Mouse (Mus musculus) heart, adult 2 months (tissue): ENCODE measurements around the gene Zfp948. TPM values are rescaled to one million over a fixed set of nuclear protein-coding genes. Genes with fewer than 3 reads are reported as not detected.

Experiments used
- DNase-seq, 2 experiments: peaks; one replicate each; pipeline ENCODE4 v3.0.0; 2021
- H3K27ac ChIP-seq: fragments of 200-600 bp; 2 replicates; pipeline ENCODE4 v1.8.1; 2022
- H3K27me3 ChIP-seq: fragments of 200-500 bp; 2 replicates; pipeline ENCODE4 v1.6.1; 2012; ENCODE audit warnings: mild to moderate bottlenecking, low read length, inconsistent platforms, mixed read lengths; ENCODE audit not compliant: control insufficient read depth, insufficient read depth
- H3K36me3 ChIP-seq: fragments of 200-500 bp; 2 replicates; pipeline ENCODE4 v1.6.1; 2012; ENCODE audit warnings: low read length, inconsistent platforms; ENCODE audit not compliant: control insufficient read depth, insufficient read depth
- H3K4me1 ChIP-seq: fragments of 200-500 bp; 2 replicates; pipeline ENCODE4 v1.6.1; 2011; ENCODE audit warnings: low read length; ENCODE audit not compliant: control insufficient read depth, insufficient read depth
- H3K4me3 ChIP-seq: fragments of 200-600 bp; 2 replicates; pipeline ENCODE4 v1.8.1; 2022
- H3K79me2 ChIP-seq: fragments of 200-500 bp; replicated peaks from 2 replicates; pipeline ENCODE4 v1.6.1; 2012; ENCODE audit warnings: mild to moderate bottlenecking, inconsistent platforms, low read length, moderate library complexity, mixed read lengths; ENCODE audit not compliant: control insufficient read depth, insufficient read depth
- H3K9ac ChIP-seq: fragments of 200-500 bp; 2 replicates; pipeline ENCODE4 v1.6.1; 2012; ENCODE audit warnings: low read depth, mild to moderate bottlenecking, control low read depth, inconsistent platforms, low read length, mixed read lengths
- CTCF ChIP-seq: fragments of 200-600 bp; IDR thresholded peaks from 2 replicates; pipeline ENCODE4 v1.8.1; 2022; ENCODE audit warnings: antibody characterized with exemption, mild to moderate bottlenecking, moderate library complexity
- EP300 ChIP-seq: fragments of 200-500 bp; IDR thresholded peaks from 2 replicates; pipeline ENCODE4 v1.6.1; 2011; ENCODE audit warnings: low read depth, low read length, control low read depth; ENCODE audit not compliant: insufficient read depth
- POLR2A ChIP-seq: fragments of 200-500 bp; IDR thresholded peaks from 2 replicates; pipeline ENCODE4 v1.6.1; 2011; ENCODE audit warnings: mild to moderate bottlenecking, low read depth, low read length, control low read depth; ENCODE audit not compliant: insufficient read depth
- WGBS: fragments of 180-500 bp; shearing (Covaris S2); methylation state at CpG from one replicate; pipeline ENCODE4 v1.1.7; 2018; 5-methylcytosine and 5-hydroxymethylcytosine counted together
- intact Hi-C: fragments of 180-260 bp; cut with DNase I; formaldehyde crosslinking; loops from one replicate; pipeline ENCODE4 v1.15.1; 2025
- long read RNA-seq: library from polyadenylated mRNA; stranded (forward); transcript quantifications from one replicate; pipeline ENCODE4 v2.0.0, GENCODE M21; 2021
- polyA plus RNA-seq: library from polyadenylated mRNA; depleted of rRNA; stranded (reverse); fragments of >200 nt; gene quantifications from 2 replicates; pipeline ENCODE4 v1.2.3, GENCODE M21; 2012; rRNA removed
- total RNA-seq, 2 experiments: library from RNA; stranded (reverse); gene quantifications; 2 replicates each; pipeline ENCODE4 v1.2.3; 2021

Zfp948 gene
- 1 to 10 TPM; 2.7 to 3.7 TPM for total RNA-seq
- 1.2 and 3.0 TPM in 2 replicates for polyA plus RNA-seq
- long read RNA-seq, partial matches to known transcripts = 0 of 6 reads
- long read RNA-seq, other reads (novel, unspliced or antisense) = 3 of 6 reads

DNA sequence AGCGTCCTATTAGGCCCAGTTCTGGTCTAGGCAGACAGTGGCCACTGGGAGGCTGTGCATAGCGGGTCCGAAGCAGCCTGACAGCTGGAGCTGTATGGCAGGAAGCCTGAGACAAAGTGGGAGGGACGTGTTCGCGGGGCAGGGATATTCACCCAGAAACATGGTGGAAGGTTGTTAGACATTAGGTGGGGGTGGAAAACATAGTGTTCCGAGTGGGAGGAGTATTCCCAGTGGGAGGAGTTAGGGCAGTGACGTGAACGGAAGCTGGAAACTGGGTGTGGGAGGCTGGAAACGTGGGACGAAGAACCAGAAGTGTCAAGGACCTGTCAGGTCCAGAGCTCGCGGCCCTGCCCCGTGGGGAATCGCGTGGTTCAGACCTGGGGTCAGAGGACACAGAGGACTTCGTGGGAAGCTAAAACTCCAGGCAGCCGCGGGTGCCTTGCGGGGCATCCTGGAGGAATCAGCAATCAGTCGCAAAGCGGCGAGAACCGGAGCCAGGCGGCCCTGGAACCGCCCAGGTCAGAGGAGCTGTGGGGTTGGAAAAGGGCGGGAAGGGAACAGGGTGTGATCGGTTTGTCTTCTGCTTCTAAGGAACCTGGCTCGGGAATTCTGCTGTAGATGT lies at the start of gene Zfp948:
Gene Zfp948 (plus strand): TSS at position 281 of the 622 bp plus-strand sequence.
- Histone ChIP-seq H3K27ac (peak within 1 kb of the TSS; percentile 94), H3K4me1 (peaks cover 8% of the 10 kb centered on the region), H3K9ac (peak within 1 kb of the TSS; percentile 69), H3K79me2 (no peaks in the 10 kb centered on the region; the same call in 1 of the 2 replicates), H3K27me3 (no peaks in the 10 kb centered on the region), H3K4me3 (peak within 1 kb of the TSS; percentile 70), H3K36me3 (peaks cover 2% of the 10 kb centered on the region)
- DNase-seq = peak; percentile 88 to 90
- intact Hi-C loops = loop anchor here (1.0 to 10.0 kb wide), 2 partner anchors 32 to 622 kb away; partner anchors contain the start of genes Ppp2r1a and Zfp52
- WGBS = under 1% methylated on average over 29 of the region's 29 CpGs
- TF ChIP-seq POLR2A (peak; percentile 74), EP300 (peak; percentile 73), CTCF (no peak)

DNA sequence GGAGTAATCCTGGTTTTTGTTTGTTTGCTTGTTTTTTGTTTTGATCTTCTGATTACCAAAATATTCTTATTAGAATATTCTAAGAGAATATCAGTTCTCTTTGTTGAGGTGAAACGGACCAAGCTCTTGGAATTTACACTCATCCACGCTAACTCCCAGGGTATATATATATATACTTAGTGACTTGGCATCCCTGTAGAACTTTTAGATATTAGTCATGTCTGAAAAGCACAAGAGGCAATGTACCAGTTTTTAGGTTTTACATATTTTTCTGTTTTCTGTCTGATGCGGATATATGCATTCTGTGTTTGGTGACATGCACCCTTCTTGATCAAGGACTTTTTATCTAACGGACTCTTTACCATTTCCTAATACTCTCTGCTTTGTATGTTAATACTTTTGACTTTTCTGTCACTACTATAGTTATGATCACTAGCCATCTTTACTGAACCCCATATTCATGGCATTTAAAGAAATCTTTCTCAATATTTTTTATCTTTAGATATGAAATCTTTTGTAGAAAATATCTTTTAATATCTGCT lies 49.6 kb upstream of the Zfp948 start:
- no peaks in the 10 kb centered on the region for H3K27me3 ChIP-seq
- no peaks in the 10 kb centered on the region for H3K79me2 ChIP-seq
- H3K27ac ChIP-seq = peak overlapping the region; percentile 92
- TF ChIP-seq CTCF (no peak), EP300 (no peak), POLR2A (no peak)
- intact Hi-C loops = no loop called here
- peaks cover 3% of the 10 kb centered on the region for H3K4me1 ChIP-seq
- H3K36me3 ChIP-seq = no peaks in the 10 kb centered on the region; the same call in 1 of the 2 replicates
- 16% methylated on average over 4 of the region's 4 CpGs for WGBS
- no peak for DNase-seq
- H3K4me3 ChIP-seq = peak overlapping the region; percentile 60
- no peak overlapping the region for H3K9ac ChIP-seq

DNA sequence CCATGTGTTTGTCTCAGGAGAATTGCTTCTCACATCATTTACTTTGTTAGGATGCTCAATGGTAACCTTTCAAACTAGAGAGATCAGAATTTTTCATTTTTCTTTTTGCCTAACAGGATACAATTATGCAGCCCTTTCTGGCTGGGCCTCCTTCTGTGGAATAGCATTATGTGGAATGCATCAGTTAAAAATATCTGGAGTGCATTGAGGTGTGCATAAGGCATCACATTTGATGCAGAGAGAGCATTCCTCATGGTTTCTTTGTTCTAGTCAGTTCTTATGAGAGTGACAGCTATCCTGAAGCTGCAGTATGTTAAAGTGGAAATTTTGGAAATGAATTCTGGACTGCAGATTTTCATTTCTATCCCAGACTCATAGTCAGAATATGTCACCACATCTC lies 40.5 kb upstream of the Zfp948 start:
- Histone ChIP-seq H3K36me3 (peaks cover 4% of the 10 kb centered on the region), H3K27me3 (no peaks in the 10 kb centered on the region), H3K4me3 (no peak overlapping the region), H3K9ac (no peak overlapping the region), H3K4me1 (peaks cover 2% of the 10 kb centered on the region; the same call in 1 of the 2 replicates), H3K79me2 (no peaks in the 10 kb centered on the region), H3K27ac (no peak overlapping the region)
- no peak for TF ChIP-seq EP300
- TF ChIP-seq POLR2A = no peak
- TF ChIP-seq CTCF = no peak
- no peak for DNase-seq
- intact Hi-C loops = no loop called here

DNA sequence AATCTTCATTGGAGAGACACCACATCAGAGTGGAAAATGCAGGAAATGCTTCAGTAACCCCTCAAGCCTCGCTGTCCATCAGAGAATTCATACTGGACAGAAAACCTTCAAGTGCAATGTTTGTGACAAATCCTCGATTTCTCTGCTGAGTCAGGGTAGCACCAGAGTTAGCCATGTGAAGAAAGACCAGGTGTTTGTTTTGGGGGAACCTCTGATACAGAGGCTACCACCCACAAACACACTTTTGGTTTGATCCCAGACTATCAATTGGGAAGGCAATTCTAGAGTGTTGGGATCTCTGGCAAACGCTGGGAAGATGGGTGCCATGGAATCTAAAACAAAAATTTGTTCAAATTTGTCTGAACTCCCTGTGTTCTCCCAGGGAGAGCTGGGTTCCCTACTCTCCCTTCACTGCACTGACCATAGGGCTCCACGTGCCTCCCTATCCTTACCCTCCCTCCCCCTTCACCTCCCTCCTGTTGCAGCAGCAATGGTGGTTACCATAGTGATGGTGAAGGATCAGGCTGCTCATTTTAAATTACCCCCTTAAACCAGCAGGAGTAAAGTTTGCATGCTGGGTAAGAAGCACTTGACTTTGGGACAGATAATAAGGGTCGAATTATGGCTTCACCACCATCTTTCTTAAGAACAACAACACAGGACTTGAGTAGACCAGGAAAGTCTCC lies 36.0 kb upstream of the Zfp948 start:
- WGBS = 72% methylated on average over 5 of the region's 5 CpGs
- no peak for DNase-seq
- Histone ChIP-seq H3K9ac (no peak overlapping the region), H3K4me3 (no peak overlapping the region; the same call in 1 of the 2 replicates), H3K36me3 (peaks cover 8% of the 10 kb centered on the region), H3K4me1 (peaks cover 6% of the 10 kb centered on the region), H3K79me2 (no peaks in the 10 kb centered on the region), H3K27ac (peak overlapping the region; percentile 99), H3K27me3 (no peaks in the 10 kb centered on the region)
- intact Hi-C loops = loop anchor here (10.0 kb wide), 2 partner anchors 296 to 586 kb away; partner anchors contain the start of gene Ppp2r1a
- no peak for TF ChIP-seq EP300
- no peak for TF ChIP-seq POLR2A
- no peak for TF ChIP-seq CTCF

DNA sequence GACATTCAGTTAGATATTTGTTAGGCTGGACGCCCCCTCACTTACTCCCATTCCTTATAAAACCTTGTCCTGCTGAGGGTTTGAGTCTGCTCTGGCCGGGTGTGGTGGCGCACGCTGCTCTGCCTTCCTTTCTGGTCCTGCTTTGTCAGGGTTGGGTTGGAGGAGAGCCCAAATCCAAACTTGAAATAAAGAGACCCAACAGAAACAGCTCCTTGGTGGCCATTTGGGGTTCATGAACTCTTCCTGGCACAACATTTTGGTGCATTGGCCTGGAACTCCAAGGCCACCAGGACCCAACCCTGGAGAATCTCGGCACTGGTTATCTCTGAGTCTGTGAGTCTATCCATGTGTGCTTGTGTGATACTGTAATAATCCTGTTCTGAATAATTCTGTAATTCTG lies 35.2 kb upstream of the Zfp948 start:
- 29% methylated on average over 5 of the region's 5 CpGs for WGBS
- Histone ChIP-seq H3K27ac (peak overlapping the region; percentile 99), H3K27me3 (no peaks in the 10 kb centered on the region), H3K36me3 (peaks cover 8% of the 10 kb centered on the region), H3K4me3 (peak overlapping the region; percentile 62), H3K4me1 (peaks cover 6% of the 10 kb centered on the region), H3K9ac (peak overlapping the region; percentile 96), H3K79me2 (no peaks in the 10 kb centered on the region)
- TF ChIP-seq EP300 = no peak
- peak in 1 of 2 experiments; percentile 46 for DNase-seq
- intact Hi-C loops = loop anchor here (10.0 kb wide), 2 partner anchors 297 to 587 kb away; partner anchors contain the start of gene Ppp2r1a
